Mouse (Mus musculus): ENCODE measurements around the gene Cyfip1. TPM values are rescaled to one million over a fixed set of nuclear protein-coding genes. Genes with fewer than 3 reads are reported as not detected.
A peak's percentile ranks its signal among the peaks of the same experiment; 100 is the strongest.

Gene Cyfip1
- polyA plus RNA-seq, 1 experiment from 2014 or later = 39.2 TPM

GRCm38 (mm10) chr7:55858836-55859517, 17.4 kb downstream of the Cyfip1 start:
- Histone ChIP-seq H3K4me2 (ENCODE audit: low read depth, low read length) (no peak overlapping the region), H3K27me3 (ENCODE audit: control insufficient read depth, insufficient read depth, low read length) (no peaks in the 10 kb centered on the region), H3K4me1 (ENCODE audit: control insufficient read depth, insufficient read depth, low read length) (no peaks in the 10 kb centered on the region), H3K9me3 (ENCODE audit: control insufficient read depth, low read length) (no peaks in the 10 kb centered on the region), H3K4me3 (ENCODE audit: low read depth, low read length) (no peak overlapping the region), H3K36me3 (ENCODE audit: control insufficient read depth, insufficient read depth, low read length) (no peaks in the 10 kb centered on the region), H3K9ac (replicated peaks; ENCODE audit: low read depth, low read length) (no peak overlapping the region), H3K27ac (ENCODE audit: low read depth, low read length) (no peak overlapping the region)
- 90% methylated on average over 3 of the region's 3 CpGs for WGBS
- no peak for ATAC-seq (ENCODE audit: low read depth)

- WGBS = 93% methylated on average over 2 of the region's 2 CpGs
- ATAC-seq (ENCODE audit: low read depth) = no peak; the same call in 1 of the 2 replicates
Measured at GRCm38 (mm10) chr7:55859518-55859872, 17.9 kb downstream of the Cyfip1 start.

GRCm38 (mm10) chr7:55859956-55860355, 18.4 kb downstream of the Cyfip1 start:
- H3K9ac ChIP-seq (replicated peaks; ENCODE audit: low read depth, low read length) = no peak overlapping the region
- no peak overlapping the region for H3K4me2 ChIP-seq (ENCODE audit: low read depth, low read length)
- ATAC-seq (ENCODE audit: low read depth) = no peak
- WGBS = 89% methylated on average over 6 of the region's 6 CpGs
- H3K4me1 ChIP-seq (ENCODE audit: control insufficient read depth, insufficient read depth, low read length) = no peaks in the 10 kb centered on the region
- H3K4me3 ChIP-seq (ENCODE audit: low read depth, low read length) = no peak overlapping the region
- no peaks in the 10 kb centered on the region for H3K27me3 ChIP-seq (ENCODE audit: control insufficient read depth, insufficient read depth, low read length)
- H3K27ac ChIP-seq (ENCODE audit: low read depth, low read length) = no peak overlapping the region
- H3K36me3 ChIP-seq (ENCODE audit: control insufficient read depth, insufficient read depth, low read length) = no peaks in the 10 kb centered on the region
- no peaks in the 10 kb centered on the region for H3K9me3 ChIP-seq (ENCODE audit: control insufficient read depth, low read length)

More at GRCm38 (mm10) chr7:55859518-55859872, 17.9 kb downstream of the Cyfip1 start:
- Histone ChIP-seq H3K9ac (replicated peaks; ENCODE audit: low read depth, low read length) (no peak overlapping the region), H3K27me3 (ENCODE audit: control insufficient read depth, insufficient read depth, low read length) (no peaks in the 10 kb centered on the region), H3K4me1 (ENCODE audit: control insufficient read depth, insufficient read depth, low read length) (no peaks in the 10 kb centered on the region), H3K9me3 (ENCODE audit: control insufficient read depth, low read length) (no peaks in the 10 kb centered on the region), H3K4me3 (ENCODE audit: low read depth, low read length) (no peak overlapping the region), H3K27ac (ENCODE audit: low read depth, low read length) (no peak overlapping the region), H3K36me3 (ENCODE audit: control insufficient read depth, insufficient read depth, low read length) (no peaks in the 10 kb centered on the region), H3K4me2 (ENCODE audit: low read depth, low read length) (no peak overlapping the region)

- no peaks in the 10 kb centered on the region for H3K4me1 ChIP-seq (ENCODE audit: control insufficient read depth, insufficient read depth, low read length)
- no peaks in the 10 kb centered on the region for H3K36me3 ChIP-seq (ENCODE audit: control insufficient read depth, insufficient read depth, low read length)
- H3K27ac ChIP-seq (ENCODE audit: low read depth, low read length) = no peak overlapping the region
- no peak overlapping the region for H3K4me3 ChIP-seq (ENCODE audit: low read depth, low read length)
- H3K9ac ChIP-seq (replicated peaks; ENCODE audit: low read depth, low read length) = no peak overlapping the region
- H3K27me3 ChIP-seq (ENCODE audit: control insufficient read depth, insufficient read depth, low read length) = no peaks in the 10 kb centered on the region
- no peak overlapping the region for H3K4me2 ChIP-seq (ENCODE audit: low read depth, low read length)
- H3K9me3 ChIP-seq (ENCODE audit: control insufficient read depth, low read length) = no peaks in the 10 kb centered on the region
- WGBS = 94% methylated on average over 4 of the region's 4 CpGs
- no peak for ATAC-seq (ENCODE audit: low read depth)
Measured at GRCm38 (mm10) chr7:55861175-55861574, 19.6 kb downstream of the Cyfip1 start.

GRCm38 (mm10) chr7:55865044-55865443, 23.5 kb downstream of the Cyfip1 start:
- H3K27me3 ChIP-seq (ENCODE audit: control insufficient read depth, insufficient read depth, low read length) = no peaks in the 10 kb centered on the region
- H3K4me2 ChIP-seq (ENCODE audit: low read depth, low read length) = no peak overlapping the region
- no peaks in the 10 kb centered on the region for H3K9me3 ChIP-seq (ENCODE audit: control insufficient read depth, low read length)
- no peaks in the 10 kb centered on the region for H3K4me1 ChIP-seq (ENCODE audit: control insufficient read depth, insufficient read depth, low read length)
- no peak for ATAC-seq (ENCODE audit: low read depth)
- H3K4me3 ChIP-seq (ENCODE audit: low read depth, low read length) = no peak overlapping the region
- H3K9ac ChIP-seq (replicated peaks; ENCODE audit: low read depth, low read length) = no peak overlapping the region
- no peaks in the 10 kb centered on the region for H3K36me3 ChIP-seq (ENCODE audit: control insufficient read depth, insufficient read depth, low read length)
- H3K27ac ChIP-seq (ENCODE audit: low read depth, low read length) = no peak overlapping the region

GRCm38 (mm10) chr7:55865750-55866416, 24.3 kb downstream of the Cyfip1 start:
- ATAC-seq (ENCODE audit: low read depth) = no peak
- Histone ChIP-seq H3K4me1 (ENCODE audit: control insufficient read depth, insufficient read depth, low read length) (no peaks in the 10 kb centered on the region), H3K4me3 (ENCODE audit: low read depth, low read length) (no peak overlapping the region), H3K27me3 (ENCODE audit: control insufficient read depth, insufficient read depth, low read length) (no peaks in the 10 kb centered on the region), H3K9ac (replicated peaks; ENCODE audit: low read depth, low read length) (no peak overlapping the region), H3K4me2 (ENCODE audit: low read depth, low read length) (no peak overlapping the region), H3K36me3 (ENCODE audit: control insufficient read depth, insufficient read depth, low read length) (no peaks in the 10 kb centered on the region), H3K27ac (ENCODE audit: low read depth, low read length) (no peak overlapping the region), H3K9me3 (ENCODE audit: control insufficient read depth, low read length) (no peaks in the 10 kb centered on the region)
- 87% methylated on average over 8 of the region's 8 CpGs for WGBS

- 81% methylated on average over 7 of the region's 7 CpGs for WGBS
- Histone ChIP-seq H3K27ac (ENCODE audit: low read depth, low read length) (no peak overlapping the region), H3K4me2 (ENCODE audit: low read depth, low read length) (no peak overlapping the region), H3K4me3 (ENCODE audit: low read depth, low read length) (no peak overlapping the region), H3K9ac (replicated peaks; ENCODE audit: low read depth, low read length) (no peak overlapping the region), H3K9me3 (ENCODE audit: control insufficient read depth, low read length) (no peaks in the 10 kb centered on the region), H3K4me1 (ENCODE audit: control insufficient read depth, insufficient read depth, low read length) (no peaks in the 10 kb centered on the region), H3K27me3 (ENCODE audit: control insufficient read depth, insufficient read depth, low read length) (no peaks in the 10 kb centered on the region), H3K36me3 (ENCODE audit: control insufficient read depth, insufficient read depth, low read length) (peaks cover 2% of the 10 kb centered on the region)
- no peak for ATAC-seq (ENCODE audit: low read depth)
Measured at GRCm38 (mm10) chr7:55868247-55868646, 26.7 kb downstream of the Cyfip1 start.

GRCm38 (mm10) chr7:55869220-55869619, 27.7 kb downstream of the Cyfip1 start:
- Histone ChIP-seq H3K4me2 (ENCODE audit: low read depth, low read length) (no peak overlapping the region), H3K36me3 (ENCODE audit: control insufficient read depth, insufficient read depth, low read length) (peaks cover 8% of the 10 kb centered on the region), H3K27ac (ENCODE audit: low read depth, low read length) (no peak overlapping the region), H3K4me3 (ENCODE audit: low read depth, low read length) (no peak overlapping the region), H3K4me1 (ENCODE audit: control insufficient read depth, insufficient read depth, low read length) (no peaks in the 10 kb centered on the region), H3K27me3 (ENCODE audit: control insufficient read depth, insufficient read depth, low read length) (no peaks in the 10 kb centered on the region), H3K9ac (replicated peaks; ENCODE audit: low read depth, low read length) (no peak overlapping the region), H3K9me3 (ENCODE audit: control insufficient read depth, low read length) (no peaks in the 10 kb centered on the region)
- WGBS = 54% methylated on average over 3 of the region's 3 CpGs
- no peak for ATAC-seq (ENCODE audit: low read depth)

- Histone ChIP-seq H3K4me2 (ENCODE audit: low read depth, low read length) (no peak overlapping the region), H3K9me3 (ENCODE audit: control insufficient read depth, low read length) (no peaks in the 10 kb centered on the region), H3K4me3 (ENCODE audit: low read depth, low read length) (no peak overlapping the region), H3K27ac (ENCODE audit: low read depth, low read length) (no peak overlapping the region), H3K36me3 (ENCODE audit: control insufficient read depth, insufficient read depth, low read length) (peaks cover 14% of the 10 kb centered on the region), H3K4me1 (ENCODE audit: control insufficient read depth, insufficient read depth, low read length) (no peaks in the 10 kb centered on the region), H3K9ac (replicated peaks; ENCODE audit: low read depth, low read length) (no peak overlapping the region), H3K27me3 (ENCODE audit: control insufficient read depth, insufficient read depth, low read length) (no peaks in the 10 kb centered on the region)
- ATAC-seq (ENCODE audit: low read depth) = 0 out of 2 replicates have a peak, but pooled peaks have one; percentile 47
- WGBS = 88% methylated on average over 6 of the region's 6 CpGs
Measured at GRCm38 (mm10) chr7:55870340-55871020, 28.9 kb downstream of the Cyfip1 start.

All from neural tube, embryonic 14.5 days (tissue).